Mouse (Mus musculus): Measurements from ENCODE around the gene Dcakd.

GRCm38 (mm10) chr11:102996991-102997770 lies 31.0 kb downstream of the Dcakd start:
- TF ChIP-seq CTCF (IDR thresholded peaks at IDR 0.05; ENCODE audit: low read depth, low read length), result no peak
- no peak for TF ChIP-seq GATA1 (IDR thresholded peaks at IDR 0.05; ENCODE audit: borderline replicate concordance, low read length)
- TF ChIP-seq POLR2AphosphoS5 (IDR thresholded peaks at IDR 0.05; ENCODE audit: insufficient replicate concordance, low read depth, low read length), result no peak

Data from G1E (cell line).